Mouse (Mus musculus) liver, postnatal 0 days (tissue): ENCODE measurements at regions not wholly inside any gene's neighbourhood (a gene's known extent, or its start where the extent isn't known, plus 50 kb on each side); places are given as distances from the start of the nearest gene placed in this dataset.

Experiments
- CTCF ChIP-seq: sonication (generic); IDR thresholded peaks from 2 replicates; pipeline ENCODE4 v1.5.1; 2016; ENCODE audit warnings: antibody characterized with exemption, low read depth
- EP300 ChIP-seq: IDR thresholded peaks from 2 replicates; pipeline ENCODE4 v1.6.1; 2016; ENCODE audit warnings: antibody characterized with exemption, low read depth, mild to moderate bottlenecking

- TF ChIP-seq CTCF, result no peak
- TF ChIP-seq EP300, result no peak
Observed at GRCm38 (mm10) chr16:15432681-15433080, 115.4 kb downstream of the Gm21897 start.
